Mouse (Mus musculus) thymus, adult 2 months (tissue): ENCODE measurements around the gene Lamb3.

Experiments used
- CTCF ChIP-seq: fragments of 200-500 bp; IDR thresholded peaks from 2 replicates; pipeline ENCODE4 v1.5.1; 2012; ENCODE audit warnings: mild to moderate bottlenecking, control low read depth, low read length, moderate library complexity, borderline replicate concordance; ENCODE audit not compliant: control insufficient read depth, poor library complexity, insufficient read depth; ENCODE audit errors: extremely low read depth
- POLR2A ChIP-seq: fragments of 200-500 bp; IDR thresholded peaks from 2 replicates; pipeline ENCODE4 v1.6.1; 2012; ENCODE audit warnings: mild to moderate bottlenecking, low read length, control low read depth, moderate library complexity; ENCODE audit not compliant: control insufficient read depth, poor library complexity, insufficient read depth; ENCODE audit errors: extremely low read depth

DNA sequence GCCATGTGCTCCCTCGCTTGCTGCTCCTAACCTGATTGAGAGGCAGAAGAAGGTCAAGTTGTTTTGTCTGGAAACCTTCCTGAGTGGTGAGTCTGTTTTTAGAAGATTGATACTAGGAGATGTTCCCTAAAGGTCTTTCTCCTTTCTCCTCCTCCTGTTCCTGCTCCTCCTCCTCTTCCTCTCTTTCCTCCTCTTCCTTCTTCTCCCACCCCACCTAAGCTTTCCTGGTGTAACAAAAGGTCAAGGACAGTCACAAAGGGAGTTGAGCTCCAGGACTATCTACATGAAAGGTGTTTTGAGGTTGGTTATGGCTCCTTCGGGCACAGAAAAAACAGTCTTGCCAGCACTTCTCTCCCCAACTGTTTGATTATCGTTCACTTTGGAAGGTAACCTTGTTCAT is 39.8 kb upstream of the Lamb3 start, which contains the start of gene A130010J15Rik:
- TF ChIP-seq POLR2A (no peak), CTCF (no peak)
